Mouse (Mus musculus): Measurements from ENCODE around the gene Dcdc2a.

GRCm38 (mm10) chr13:25143066-25143465 is 87.3 kb downstream of the Dcdc2a start:
- TF ChIP-seq CTCF (IDR thresholded peaks at IDR 0.05; ENCODE audit: extremely low read depth, insufficient read length, insufficient replicate concordance, low read depth, low read length) (no peak), POLR2A (IDR thresholded peaks at IDR 0.05; ENCODE audit: low read depth, low read length) (no peak)

Data from small intestine, adult 2 months (tissue).